12 mouse cellular contexts compared by ENCODE assay signal in the genomic region with DNA sequence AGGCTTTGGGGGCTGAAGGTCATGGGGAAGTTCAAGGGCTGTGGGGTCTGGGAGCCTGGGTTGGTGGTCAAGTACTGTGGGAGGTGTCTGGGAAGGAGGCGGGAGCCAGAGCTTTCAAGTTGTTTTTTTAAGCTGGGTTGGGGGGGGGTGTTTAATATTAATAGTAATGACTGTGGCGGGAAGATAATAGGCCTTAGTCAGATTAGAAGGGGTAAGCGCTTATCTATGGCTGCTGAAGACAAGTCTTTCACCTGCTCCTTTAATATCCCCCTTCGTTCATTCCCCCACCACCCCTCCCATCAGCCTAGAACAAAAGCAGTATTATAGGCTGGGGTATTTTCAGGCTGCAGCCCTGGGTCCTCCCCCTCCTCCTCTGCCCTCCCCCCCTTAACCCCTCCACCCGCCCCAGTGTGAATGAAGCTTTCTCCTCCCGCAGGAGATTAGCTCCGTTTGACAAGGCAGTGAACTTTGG. TPM values are rescaled to one million over a fixed set of nuclear protein-coding genes. Genes with fewer than 3 reads are reported as not detected.
A peak's percentile ranks its signal among the peaks of the same experiment; 100 is the strongest.
DNase-seq lines count a peak whose midpoint lies in the region; ATAC-seq and TF ChIP-seq lines count a peak whose summit lies in the region.
"Had no signal": no experiment of that assay in that cellular context is flagged by ENCODE, and none has a peak within 500 bp of the region (broad histone marks: within the 10 kb centered on the region; RNA-seq: fewer than 3 reads in every experiment).

No protein-coding gene starts in this region.

- peak overlapping the region; percentile 57; the same call in 1 of the 2 replicates for H3K27ac ChIP-seq in embryonic facial prominence, embryonic 12.5 days
- no peak overlapping the region for H3K27ac ChIP-seq in limb, embryonic 11.5 days (replicated peaks; ENCODE audit: low read depth, low read length)
- no peak overlapping the region for H3K27ac ChIP-seq in midbrain, embryonic 15.5 days
- no peak overlapping the region for H3K27ac ChIP-seq in thymus, adult 2 months (ENCODE audit: control insufficient read depth, insufficient read depth, low read length)
- H3K27ac ChIP-seq: lung, embryonic 15.5 days had no signal

- TF ChIP-seq POLR2A in thymus, adult 2 months (IDR thresholded peaks at IDR 0.05; ENCODE audit: control insufficient read depth, extremely low read depth, insufficient read depth, low read length, poor library complexity), result no peak

- H3K27me3 ChIP-seq in embryonic facial prominence, embryonic 12.5 days, result no peaks in the 10 kb centered on the region
- H3K27me3 ChIP-seq in limb, embryonic 11.5 days (ENCODE audit: control insufficient read depth, insufficient read depth, low read length), result no peaks in the 10 kb centered on the region
- H3K27me3 ChIP-seq in midbrain, embryonic 15.5 days (replicated peaks), result 0 out of 2 replicates have a peak, but pooled peaks cover 2% of the 10 kb centered on the region
- no peaks in the 10 kb centered on the region for H3K27me3 ChIP-seq in thymus, adult 2 months (ENCODE audit: control insufficient read depth, insufficient read depth, low read length)
- H3K27me3 ChIP-seq: lung, embryonic 15.5 days had no signal

- H3K9ac ChIP-seq in embryonic facial prominence, embryonic 12.5 days, result no peak overlapping the region
- no peak overlapping the region for H3K9ac ChIP-seq in limb, embryonic 11.5 days (ENCODE audit: low read length)
- no peak overlapping the region for H3K9ac ChIP-seq in midbrain, embryonic 15.5 days
- H3K9ac ChIP-seq: lung, embryonic 15.5 days had no signal

- no peaks in the 10 kb centered on the region for H3K36me3 ChIP-seq in embryonic facial prominence, embryonic 12.5 days
- no peaks in the 10 kb centered on the region for H3K36me3 ChIP-seq in limb, embryonic 11.5 days (ENCODE audit: control insufficient read depth, insufficient read depth, low read length)
- no peaks in the 10 kb centered on the region for H3K36me3 ChIP-seq in midbrain, embryonic 15.5 days (replicated peaks)
- H3K36me3 ChIP-seq in thymus, adult 2 months (ENCODE audit: control insufficient read depth, insufficient read depth, low read length), result no peaks in the 10 kb centered on the region
- H3K36me3 ChIP-seq: G1E; lung, embryonic 15.5 days had no signal

- 7% methylated on average over 7 of the region's 7 CpGs for WGBS in embryonic facial prominence, embryonic 12.5 days
- WGBS in limb, embryonic 11.5 days, result 30% methylated on average over 7 of the region's 7 CpGs
- 6% methylated on average over 7 of the region's 7 CpGs for WGBS in midbrain, embryonic 15.5 days
- 92% methylated on average over 7 of the region's 7 CpGs for WGBS in thymus, adult 2 months

- ATAC-seq in embryonic facial prominence, embryonic 12.5 days (ENCODE audit: insufficient number of reproducible peaks, insufficient read depth, low FRiP score, low TSS enrichment), result no peak
- peak; percentile 67; the same call in 1 of the 2 replicates for ATAC-seq in limb, embryonic 11.5 days (ENCODE audit: insufficient number of reproducible peaks, low FRiP score, low TSS enrichment, low read depth)
- ATAC-seq in midbrain, embryonic 15.5 days (replicated peaks), result peak; percentile 51

- no peak for TF ChIP-seq CTCF in thymus, adult 2 months (IDR thresholded peaks at IDR 0.05; ENCODE audit: borderline replicate concordance, control insufficient read depth, extremely low read depth, insufficient read depth, low read length, poor library complexity)

- H3K4me1 ChIP-seq in embryonic facial prominence, embryonic 12.5 days, result peaks cover 33% of the 10 kb centered on the region
- peaks cover 15% of the 10 kb centered on the region for H3K4me1 ChIP-seq in limb, embryonic 11.5 days (ENCODE audit: control insufficient read depth, insufficient read depth, low read length)
- H3K4me1 ChIP-seq in midbrain, embryonic 15.5 days, result peaks cover 9% of the 10 kb centered on the region
- no peaks in the 10 kb centered on the region for H3K4me1 ChIP-seq in thymus, adult 2 months (replicated peaks; ENCODE audit: control insufficient read depth, insufficient read depth, low read length)

- DNase-seq in MEL-GATA-1-ER (ENCODE audit: extremely low read depth, low read depth), result peak; percentile 24
- DNase-seq in limb, embryonic 11.5 days (ENCODE audit: low spot score), result peak; percentile 26
- no peak for DNase-seq in cerebellum, adult 11-12 months
- DNase-seq in kidney, postnatal 14 days, result no peak
- no peak for DNase-seq in thymus, adult 2 months
- DNase-seq: heart, postnatal 10 days had no signal

- H3K4me3 ChIP-seq in embryonic facial prominence, embryonic 12.5 days, result no peak overlapping the region
- H3K4me3 ChIP-seq in limb, embryonic 11.5 days (ENCODE audit: low read depth, low read length), result no peak overlapping the region
- H3K4me3 ChIP-seq in midbrain, embryonic 15.5 days, result no peak overlapping the region
- no peak overlapping the region for H3K4me3 ChIP-seq in thymus, adult 2 months (ENCODE audit: control insufficient read depth, insufficient read depth, low read length)
- H3K4me3 ChIP-seq: lung, embryonic 15.5 days had no signal

- H3K9me3 ChIP-seq in embryonic facial prominence, embryonic 12.5 days, result no peaks in the 10 kb centered on the region
- no peaks in the 10 kb centered on the region for H3K9me3 ChIP-seq in limb, embryonic 11.5 days (ENCODE audit: control insufficient read depth, low read length)
- H3K9me3 ChIP-seq in midbrain, embryonic 15.5 days, result no peaks in the 10 kb centered on the region
- H3K9me3 ChIP-seq: lung, embryonic 15.5 days had no signal

- H3K4me2 ChIP-seq in embryonic facial prominence, embryonic 12.5 days (replicated peaks), result no peak overlapping the region
- no peak overlapping the region for H3K4me2 ChIP-seq in limb, embryonic 11.5 days (ENCODE audit: low read depth, severe bottlenecking)
- no peak overlapping the region for H3K4me2 ChIP-seq in midbrain, embryonic 15.5 days
- H3K4me2 ChIP-seq: lung, embryonic 15.5 days had no signal

RNA-seq across cellular contexts. Expression of a gene that starts 56.5 kb away (rescaled TPM):
- polyA plus RNA-seq in embryonic facial prominence, embryonic 12.5 days (2016; fragmentation: Nextera tagmentation; extraction: Ambion mirVana), result not detected in 2 replicates
- polyA plus RNA-seq in limb, embryonic 11.5 days (2014; fragmentation: Nextera tagmentation; extraction: Ambion mirVana), result not detected in 2 replicates
- polyA plus RNA-seq in midbrain, embryonic 15.5 days (2015; fragmentation: Nextera tagmentation; extraction: Ambion mirVana), result not detected in 2 replicates
- not detected in 2 replicates for polyA plus RNA-seq in thymus, adult 2 months (2012; rRNA removed)
- polyA plus RNA-seq: G1E; large intestine, adult 2 months; lung, embryonic 15.5 days; spleen, adult 2 months had no signal

RNA-seq across cellular contexts. Expression of a gene that starts 57.1 kb away (rescaled TPM):
- polyA plus RNA-seq in embryonic facial prominence, embryonic 12.5 days (2016; fragmentation: Nextera tagmentation; extraction: Ambion mirVana), result 51.0 and 52.4 TPM in 2 replicates
- 30.5 and 30.7 TPM in 2 replicates for polyA plus RNA-seq in limb, embryonic 11.5 days (2014; fragmentation: Nextera tagmentation; extraction: Ambion mirVana)
- polyA plus RNA-seq in midbrain, embryonic 15.5 days (2015; fragmentation: Nextera tagmentation; extraction: Ambion mirVana), result 43.3 and 46.6 TPM in 2 replicates
- polyA plus RNA-seq in thymus, adult 2 months (2012; rRNA removed), result 194 and 212 TPM in 2 replicates

Comparison
In these comparisons a context has a peak if more than half of its experiments do, and no peak if none do; other contexts are left out.
1. DNase-seq: peak in MEL-GATA-1-ER (single experiment) and limb, embryonic 11.5 days (single experiment); none in cerebellum, adult 11-12 months (single experiment), kidney, postnatal 14 days (single experiment) and thymus, adult 2 months (single experiment).